8 mouse cellular contexts compared by ENCODE assay signal in the genomic region with DNA sequence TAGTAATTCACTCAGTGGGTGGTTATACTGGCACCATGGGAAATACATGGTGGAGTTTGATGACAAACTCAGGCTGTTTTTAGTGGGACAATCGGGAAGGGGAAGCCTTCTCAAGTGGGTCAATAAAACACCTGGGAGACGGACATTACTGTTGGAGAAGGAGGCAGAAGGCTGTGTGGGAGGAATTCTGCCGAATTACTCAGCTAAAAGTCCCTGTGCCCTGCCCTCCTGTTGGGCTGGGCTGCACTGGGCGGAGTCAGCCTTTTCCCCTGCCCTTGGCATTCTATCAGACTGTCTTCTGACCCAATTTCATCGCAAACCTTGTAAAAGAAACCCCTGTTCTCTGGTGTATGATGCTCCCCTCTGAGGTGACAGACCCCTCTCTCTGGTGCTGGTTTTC. TPM values are rescaled to one million over a fixed set of nuclear protein-coding genes. Genes with fewer than 3 reads are reported as not detected.
DNase-seq lines count a peak whose midpoint lies in the region; ATAC-seq and TF ChIP-seq lines count a peak whose summit lies in the region.

No protein-coding gene starts in this region.

- peaks cover 49% of the 10 kb centered on the region for H3K4me1 ChIP-seq in lung, embryonic 15.5 days
- peaks cover 10% of the 10 kb centered on the region for H3K4me1 ChIP-seq in lung, adult 2 months (ENCODE audit: control insufficient read depth, insufficient read depth, low read length)
- H3K4me1 ChIP-seq in liver, embryonic 11.5 days (replicated peaks; ENCODE audit: control insufficient read depth, insufficient read depth, low read length): peaks cover 28% of the 10 kb centered on the region
- peaks cover 30% of the 10 kb centered on the region for H3K4me1 ChIP-seq in forebrain, embryonic 15.5 days

- TF ChIP-seq CTCF in lung, adult 2 months (IDR thresholded peaks at IDR 0.05; ENCODE audit: insufficient read depth, low read length): no peak

- DNase-seq in lung, adult 2 months: no peak
- peak; percentile 55 to 57 for DNase-seq in adrenal gland, adult 18-20 months (ENCODE audit: low spot score in 2 of 2)
- DNase-seq in liver, embryonic 11.5 days (ENCODE audit: low spot score): no peak
- peak; percentile 48 to 68 for DNase-seq in spleen, postnatal 36 days (ENCODE audit: low spot score in 2 of 2)
- no peak for DNase-seq in frontal cortex, postnatal 10 days (ENCODE audit: low spot score in 2 of 2)
- DNase-seq in natural killer cell, adult 2 months (ENCODE audit: low spot score in 2 of 2): no peak

- no peaks in the 10 kb centered on the region for H3K9me3 ChIP-seq in lung, embryonic 15.5 days
- no peaks in the 10 kb centered on the region for H3K9me3 ChIP-seq in liver, embryonic 11.5 days (ENCODE audit: control insufficient read depth, low read length)
- no peaks in the 10 kb centered on the region for H3K9me3 ChIP-seq in forebrain, embryonic 15.5 days

- H3K4me3 ChIP-seq in lung, embryonic 15.5 days: no peak overlapping the region
- no peak overlapping the region for H3K4me3 ChIP-seq in lung, adult 2 months (replicated peaks; ENCODE audit: extremely low read depth, low read depth, low read length)
- no peak overlapping the region for H3K4me3 ChIP-seq in liver, embryonic 11.5 days (ENCODE audit: low read depth, low read length)
- H3K4me3 ChIP-seq in forebrain, embryonic 15.5 days: no peak overlapping the region

- no peaks in the 10 kb centered on the region for H3K27me3 ChIP-seq in lung, embryonic 15.5 days
- no peaks in the 10 kb centered on the region for H3K27me3 ChIP-seq in liver, embryonic 11.5 days (replicated peaks; ENCODE audit: control insufficient read depth, insufficient read depth, low read length)
- H3K27me3 ChIP-seq in forebrain, embryonic 15.5 days: no peaks in the 10 kb centered on the region

- peak overlapping the region; percentile 32; the same call in 1 of the 2 replicates for H3K27ac ChIP-seq in lung, embryonic 15.5 days
- H3K27ac ChIP-seq in liver, embryonic 11.5 days (ENCODE audit: low read depth, low read length): peak overlapping the region; percentile 22; the same call in 1 of the 2 replicates
- H3K27ac ChIP-seq in forebrain, embryonic 15.5 days (replicated peaks): no peak overlapping the region

- 33% methylated on average over 5 of the region's 5 CpGs for WGBS in lung, embryonic 15.5 days
- WGBS in lung, adult 2 months: 34% methylated on average over 5 of the region's 5 CpGs
- WGBS in liver, embryonic 11.5 days: 25% methylated on average over 5 of the region's 5 CpGs
- WGBS in forebrain, embryonic 15.5 days: 38% methylated on average over 5 of the region's 5 CpGs

- H3K9ac ChIP-seq in lung, embryonic 15.5 days: no peak overlapping the region
- peak overlapping the region; percentile 35 for H3K9ac ChIP-seq in liver, embryonic 11.5 days (ENCODE audit: low read depth, low read length)
- no peak overlapping the region for H3K9ac ChIP-seq in forebrain, embryonic 15.5 days (replicated peaks)

- TF ChIP-seq POLR2A in lung, adult 2 months (IDR thresholded peaks at IDR 0.05; ENCODE audit: borderline replicate concordance, extremely low read depth, low read depth, low read length): no peak

- ATAC-seq in lung, embryonic 15.5 days (ENCODE audit: borderline replicate concordance, extremely low read depth, low FRiP score, low TSS enrichment): no peak
- ATAC-seq in liver, embryonic 11.5 days (replicated peaks; ENCODE audit: low FRiP score): peak; percentile 71
- ATAC-seq in forebrain, embryonic 15.5 days (replicated peaks): no peak

- H3K4me2 ChIP-seq in lung, embryonic 15.5 days: no peak overlapping the region
- H3K4me2 ChIP-seq in liver, embryonic 11.5 days: peak overlapping the region; percentile 42
- H3K4me2 ChIP-seq in forebrain, embryonic 15.5 days (replicated peaks): no peak overlapping the region

- H3K36me3 ChIP-seq in lung, embryonic 15.5 days: no peaks in the 10 kb centered on the region
- no peaks in the 10 kb centered on the region for H3K36me3 ChIP-seq in liver, embryonic 11.5 days (ENCODE audit: control insufficient read depth, insufficient read depth, low read length)
- no peaks in the 10 kb centered on the region for H3K36me3 ChIP-seq in forebrain, embryonic 15.5 days

RNA-seq across cellular contexts. Expression of gene Zfp217, which starts 10.3 kb away (rescaled TPM):
- polyA plus RNA-seq in lung, embryonic 15.5 days (2015; fragmentation: Nextera tagmentation; extraction: Ambion mirVana): 5.0 and 5.1 TPM in 2 replicates
- 13.7 and 19.8 TPM in 2 replicates for polyA plus RNA-seq in lung, adult 2 months (2012; rRNA removed)
- 10 to 100 TPM; 20.0 to 21.7 TPM for total RNA-seq in adrenal gland, adult 18-20 months (2021)
- polyA plus RNA-seq in liver, embryonic 11.5 days (2014; fragmentation: Nextera tagmentation; extraction: Ambion mirVana): 5.1 and 5.4 TPM in 2 replicates
- polyA plus RNA-seq in forebrain, embryonic 15.5 days (2015; fragmentation: Nextera tagmentation; extraction: Ambion mirVana): 1.4 and 1.9 TPM in 2 replicates

Comparison
In these comparisons a context has a peak if more than half of its experiments do, and no peak if none do; other contexts are left out.
1. DNase-seq: peak in adrenal gland, adult 18-20 months (2 of 2) and spleen, postnatal 36 days (2 of 2); none in lung, adult 2 months (single experiment), liver, embryonic 11.5 days (single experiment), frontal cortex, postnatal 10 days (0 of 2) and natural killer cell, adult 2 months (0 of 2).